Comparison of ENCODE assay signal across 8 mouse cellular contexts in genomic region chr6:39542631-39543597, GRCm38 (mm10). TPM values are rescaled to one million over a fixed set of nuclear protein-coding genes. Genes with fewer than 3 reads are reported as not detected.
DNase-seq lines count a peak whose midpoint lies in the region; ATAC-seq and TF ChIP-seq lines count a peak whose summit lies in the region.

No protein-coding gene starts in this region.

- 19% methylated on average over 15 of the region's 15 CpGs for WGBS in forebrain, postnatal 0 days
- 8% methylated on average over 15 of the region's 15 CpGs for WGBS in stomach, embryonic 14.5 days

- no peak overlapping the region for H3K9ac ChIP-seq in forebrain, postnatal 0 days
- no peak overlapping the region for H3K9ac ChIP-seq in stomach, embryonic 14.5 days (replicated peaks; ENCODE audit: low read depth, low read length)

- ATAC-seq in forebrain, postnatal 0 days: peak; percentile 68
- peak; percentile 88 for ATAC-seq in stomach, embryonic 14.5 days (ENCODE audit: insufficient number of reproducible peaks, insufficient read depth, low FRiP score, low read depth)
- no peak for ATAC-seq in monocyte, adult 5-6 weeks (replicated peaks; ENCODE audit: insufficient number of reproducible peaks, low FRiP score, low TSS enrichment, poor library complexity, severe bottlenecking)

- H3K27ac ChIP-seq in forebrain, postnatal 0 days (ENCODE audit: low read depth, low read length): peak overlapping the region; percentile 64; the same call in 1 of the 2 replicates
- peak overlapping the region; percentile 82 for H3K27ac ChIP-seq in stomach, embryonic 14.5 days (ENCODE audit: low read length)

- DNase-seq in urinary bladder, postnatal 10 days (ENCODE audit: low spot score): peak; percentile 29
- no peak for DNase-seq in urinary bladder, adult 2 months (ENCODE audit: low spot score)
- DNase-seq in forebrain, postnatal 0 days: peak; percentile 72
- peak; percentile 93 for DNase-seq in heart, postnatal 4 days
- DNase-seq in left cerebral cortex, postnatal 25 days (ENCODE audit: low spot score in 2 of 2): peak; percentile 45 to 59
- DNase-seq in lung, postnatal 4 days: peak; percentile 85 to 91

- H3K4me3 ChIP-seq in forebrain, postnatal 0 days (ENCODE audit: low read depth, low read length): no peak overlapping the region
- H3K4me3 ChIP-seq in stomach, embryonic 14.5 days (ENCODE audit: low read depth, low read length): peak overlapping the region; percentile 7; the same call in 1 of the 2 replicates

- no peaks in the 10 kb centered on the region for H3K36me3 ChIP-seq in forebrain, postnatal 0 days (ENCODE audit: insufficient read depth)
- no peaks in the 10 kb centered on the region for H3K36me3 ChIP-seq in stomach, embryonic 14.5 days (ENCODE audit: control insufficient read depth, insufficient read depth, low read length)

- no peak overlapping the region for H3K4me2 ChIP-seq in forebrain, postnatal 0 days (ENCODE audit: low read depth)
- H3K4me2 ChIP-seq in stomach, embryonic 14.5 days (replicated peaks; ENCODE audit: low read depth, low read length): peak overlapping the region; percentile 25

- no peak for TF ChIP-seq CTCF in forebrain, postnatal 0 days (IDR thresholded peaks at IDR 0.05; ENCODE audit: low read depth)

- H3K27me3 ChIP-seq in forebrain, postnatal 0 days (ENCODE audit: insufficient read depth, low read length): no peaks in the 10 kb centered on the region
- H3K27me3 ChIP-seq in stomach, embryonic 14.5 days (ENCODE audit: control insufficient read depth, insufficient read depth, low read length): no peaks in the 10 kb centered on the region

- H3K4me1 ChIP-seq in forebrain, postnatal 0 days (ENCODE audit: insufficient read depth): peaks cover 3% of the 10 kb centered on the region
- H3K4me1 ChIP-seq in stomach, embryonic 14.5 days (ENCODE audit: control insufficient read depth, insufficient read depth, low read length): peaks cover 60% of the 10 kb centered on the region

- no peaks in the 10 kb centered on the region for H3K9me3 ChIP-seq in forebrain, postnatal 0 days (ENCODE audit: low read length)
- H3K9me3 ChIP-seq in stomach, embryonic 14.5 days (ENCODE audit: control insufficient read depth, low read depth, low read length): no peaks in the 10 kb centered on the region

- intact Hi-C loops in left cerebral cortex, postnatal 25 days (cut with DNase I): no loop called here

RNA-seq across cellular contexts. Expression of gene Dennd2a, which starts 14.8 kb away (rescaled TPM):
- 10.8 and 14.9 TPM in 2 replicates for polyA plus RNA-seq in urinary bladder, adult 2 months (2012; rRNA removed)
- total RNA-seq in forebrain, postnatal 0 days (2014; rRNA removed): 11.2 and 13.7 TPM in 2 replicates
- 5.4 and 8.2 TPM in 2 replicates for polyA plus RNA-seq in forebrain, postnatal 0 days (2015; fragmentation: Nextera tagmentation; extraction: Ambion mirVana)
- total RNA-seq in heart, postnatal 4 days (2021): 10 to 100 TPM; 26.1 to 27.5 TPM
- total RNA-seq in left cerebral cortex, postnatal 25 days (2021): 10 to 100 TPM; 20.2 to 22.0 TPM
- polyA plus RNA-seq in stomach, embryonic 14.5 days (2014; fragmentation: Nextera tagmentation; extraction: Ambion mirVana): 22.2 and 23.6 TPM in 2 replicates
- 0.43 to 0.58 TPM in 2 of 3 replicates, not detected in the other for total RNA-seq in monocyte, adult 5-6 weeks (2017)

RNA-seq across cellular contexts. Expression of gene Adck2, which starts 30.8 kb away (rescaled TPM):
- polyA plus RNA-seq in urinary bladder, adult 2 months (2012; rRNA removed): 19.4 and 21.9 TPM in 2 replicates
- 17.6 and 21.9 TPM in 2 replicates for total RNA-seq in forebrain, postnatal 0 days (2014; rRNA removed)
- polyA plus RNA-seq in forebrain, postnatal 0 days (2015; fragmentation: Nextera tagmentation; extraction: Ambion mirVana): 34.5 and 40.3 TPM in 2 replicates
- total RNA-seq in heart, postnatal 4 days (2021): 10 to 100 TPM; 15.9 to 16.6 TPM
- 10 to 100 TPM; 28.1 to 31.0 TPM for total RNA-seq in left cerebral cortex, postnatal 25 days (2021)
- polyA plus RNA-seq in stomach, embryonic 14.5 days (2014; fragmentation: Nextera tagmentation; extraction: Ambion mirVana): 28.1 and 29.5 TPM in 2 replicates
- 16.8 to 27.2 TPM (median 19.6 TPM) in 3 replicates for total RNA-seq in monocyte, adult 5-6 weeks (2017)

RNA-seq across cellular contexts. Expression of gene Gm42420, which starts 42.6 kb away (rescaled TPM):
- 1.2 and 1.9 TPM in 2 replicates for polyA plus RNA-seq in urinary bladder, adult 2 months (2012; rRNA removed)
- total RNA-seq in forebrain, postnatal 0 days (2014; rRNA removed): not detected in 2 replicates
- polyA plus RNA-seq in forebrain, postnatal 0 days (2015; fragmentation: Nextera tagmentation; extraction: Ambion mirVana): 0.53 and 1.8 TPM in 2 replicates
- total RNA-seq in heart, postnatal 4 days (2021): not detected
- total RNA-seq in left cerebral cortex, postnatal 25 days (2021): under 1 TPM in 1 of 2 experiments, not detected in 1; 0.80 TPM
- 0.50 and 0.62 TPM in 2 replicates for polyA plus RNA-seq in stomach, embryonic 14.5 days (2014; fragmentation: Nextera tagmentation; extraction: Ambion mirVana)
- 1.5 TPM in 1 of 3 replicates, not detected in the others for total RNA-seq in monocyte, adult 5-6 weeks (2017)

RNA-seq across cellular contexts. Expression of gene Ndufb2, which starts 49.5 kb away (rescaled TPM):
- 141 and 189 TPM in 2 replicates for polyA plus RNA-seq in urinary bladder, adult 2 months (2012; rRNA removed)
- total RNA-seq in forebrain, postnatal 0 days (2014; rRNA removed): 220 and 285 TPM in 2 replicates
- 500 and 654 TPM in 2 replicates for polyA plus RNA-seq in forebrain, postnatal 0 days (2015; fragmentation: Nextera tagmentation; extraction: Ambion mirVana)
- total RNA-seq in heart, postnatal 4 days (2021): 100 to 1,000 TPM; 406 to 449 TPM
- 100 to 1,000 TPM; 175 to 187 TPM for total RNA-seq in left cerebral cortex, postnatal 25 days (2021)
- polyA plus RNA-seq in stomach, embryonic 14.5 days (2014; fragmentation: Nextera tagmentation; extraction: Ambion mirVana): 337 and 395 TPM in 2 replicates
- total RNA-seq in monocyte, adult 5-6 weeks (2017): 28.3 to 82.2 TPM (median 35.8 TPM) in 3 replicates
